Mouse (Mus musculus) intestine, postnatal 0 days (tissue): ENCODE results near the gene Zfp955b. TPM values are rescaled to one million over a fixed set of nuclear protein-coding genes. Genes with fewer than 3 reads are reported as not detected.
A peak's percentile ranks its signal among the peaks of the same experiment; 100 is the strongest.
"Not testable (repeated sequence)": the region's sequence is repeated elsewhere in the genome, so short reads cannot be mapped to it uniquely, and the experiment has no call there.

Experiments
- ATAC-seq: fragments of 200-750 bp; cut with Nextera tagmentation; 2 replicates; pipeline ENCODE4 v1.8.0; 2017; ENCODE audit warnings: mild to moderate bottlenecking, moderate TSS enrichment, moderate library complexity
- H3K27ac ChIP-seq: fragments of 300-500 bp; sonication (generic); 2 replicates; pipeline ENCODE4 v1.5.1; 2014; ENCODE audit warnings: mild to moderate bottlenecking, low read depth, low read length, moderate library complexity
- H3K27me3 ChIP-seq: fragments of 300-500 bp; sonication (generic); replicated peaks from 2 replicates; pipeline ENCODE4 v1.6.1; 2014; ENCODE audit warnings: low read length, mixed read lengths; ENCODE audit not compliant: control insufficient read depth, insufficient read depth
- H3K36me3 ChIP-seq: fragments of 300-500 bp; sonication (generic); 2 replicates; pipeline ENCODE4 v1.6.1; 2014; ENCODE audit warnings: mild to moderate bottlenecking, moderate library complexity; ENCODE audit not compliant: control insufficient read depth, insufficient read depth
- H3K4me1 ChIP-seq: fragments of 300-500 bp; sonication (generic); replicated peaks from 2 replicates; pipeline ENCODE4 v1.6.1; 2014; ENCODE audit warnings: antibody characterized with exemption, low read length, mixed read lengths; ENCODE audit not compliant: control insufficient read depth, insufficient read depth
- H3K4me2 ChIP-seq: fragments of 300-500 bp; sonication (generic); replicated peaks from 2 replicates; pipeline ENCODE4 v1.6.1; 2014; ENCODE audit warnings: low read depth, mild to moderate bottlenecking, moderate library complexity
- H3K4me3 ChIP-seq: fragments of 300-500 bp; sonication (generic); 2 replicates; pipeline ENCODE4 v1.5.1; 2014; ENCODE audit warnings: low read depth, low read length
- H3K9ac ChIP-seq: fragments of 300-500 bp; sonication (generic); 2 replicates; pipeline ENCODE4 v1.6.1; 2014; ENCODE audit warnings: mild to moderate bottlenecking, low read depth, low read length
- H3K9me3 ChIP-seq: fragments of 300-500 bp; sonication (generic); 2 replicates; pipeline ENCODE4 v1.6.1; 2016; ENCODE audit warnings: mixed run types; ENCODE audit not compliant: control insufficient read depth
- CTCF ChIP-seq: sonication (generic); IDR thresholded peaks from 2 replicates; pipeline ENCODE4 v1.5.1; 2016; ENCODE audit warnings: low read depth, mild to moderate bottlenecking, control low read depth, antibody characterized with exemption, moderate library complexity
- WGBS: fragments of 180-500 bp; shearing (Covaris S2); extraction: QIAGEN DNeasy Blood & Tissue Kit; methylation state at CpG from one replicate; pipeline ENCODE4 v1.1.7; 2014; 5-methylcytosine and 5-hydroxymethylcytosine counted together
- polyA plus RNA-seq: library from polyadenylated mRNA; unstranded; fragments of >200 nt; fragmentation: Nextera tagmentation; extraction: Ambion mirVana; gene quantifications from 2 replicates; pipeline ENCODE4 v1.2.1, GENCODE M21; 2015

The Zfp955b gene
- 3.1 and 3.6 TPM in 2 replicates for polyA plus RNA-seq

DNA sequence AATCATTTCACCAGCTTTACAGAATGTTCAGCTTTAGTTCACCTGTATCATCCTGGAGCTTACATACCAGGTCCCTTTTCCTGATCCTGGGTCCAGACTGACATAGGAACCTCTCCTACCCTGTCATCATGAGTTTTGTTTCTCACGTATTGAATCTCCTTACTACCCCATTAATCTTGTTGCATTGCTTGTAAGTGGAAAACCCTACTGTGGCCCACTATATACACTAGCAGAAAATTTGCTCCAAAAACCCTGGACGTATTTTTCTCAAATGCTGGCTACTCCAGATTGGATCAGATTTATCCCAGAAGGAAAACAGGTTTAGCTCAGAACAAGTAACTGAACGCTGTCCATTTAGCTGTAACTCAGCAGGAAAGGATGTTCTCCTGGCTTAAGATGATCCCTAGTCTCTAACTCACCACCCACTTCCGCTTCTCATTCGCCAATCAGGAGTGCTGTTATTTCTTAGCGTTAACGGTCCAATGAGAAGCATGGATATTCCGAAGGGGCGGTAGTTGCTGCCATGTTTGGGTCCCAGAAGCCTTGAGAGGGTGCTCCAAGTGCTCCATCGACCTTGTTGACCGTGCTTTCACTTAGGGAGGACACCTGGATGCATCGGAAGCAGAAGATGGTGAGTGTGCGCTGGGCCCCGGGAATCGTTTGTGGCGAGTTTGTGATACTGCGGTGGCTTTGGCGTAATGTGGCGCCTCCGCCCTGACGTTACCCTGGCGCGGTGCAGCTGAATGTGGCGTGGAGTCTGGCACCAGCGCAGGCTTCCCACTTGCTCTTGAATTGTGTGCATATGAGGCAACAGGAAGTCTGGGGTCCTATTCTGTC lies at the start of gene Zfp955b:
TSS of gene Zfp955b (plus strand) at position 506 of the 837 bp plus-strand sequence.
- H3K27me3 ChIP-seq, H3K4me1 ChIP-seq, H3K36me3 ChIP-seq, H3K9me3 ChIP-seq, H3K4me3 ChIP-seq, H3K9ac ChIP-seq, H3K27ac ChIP-seq: not testable (repeated sequence)
- peak; percentile 99 for ATAC-seq
- H3K4me2 ChIP-seq, result peak within 1 kb of the TSS; percentile 17; the same call in 1 of the 2 replicates
- WGBS, result no CpG with 5 or more reads among the region's 25 CpGs

DNA sequence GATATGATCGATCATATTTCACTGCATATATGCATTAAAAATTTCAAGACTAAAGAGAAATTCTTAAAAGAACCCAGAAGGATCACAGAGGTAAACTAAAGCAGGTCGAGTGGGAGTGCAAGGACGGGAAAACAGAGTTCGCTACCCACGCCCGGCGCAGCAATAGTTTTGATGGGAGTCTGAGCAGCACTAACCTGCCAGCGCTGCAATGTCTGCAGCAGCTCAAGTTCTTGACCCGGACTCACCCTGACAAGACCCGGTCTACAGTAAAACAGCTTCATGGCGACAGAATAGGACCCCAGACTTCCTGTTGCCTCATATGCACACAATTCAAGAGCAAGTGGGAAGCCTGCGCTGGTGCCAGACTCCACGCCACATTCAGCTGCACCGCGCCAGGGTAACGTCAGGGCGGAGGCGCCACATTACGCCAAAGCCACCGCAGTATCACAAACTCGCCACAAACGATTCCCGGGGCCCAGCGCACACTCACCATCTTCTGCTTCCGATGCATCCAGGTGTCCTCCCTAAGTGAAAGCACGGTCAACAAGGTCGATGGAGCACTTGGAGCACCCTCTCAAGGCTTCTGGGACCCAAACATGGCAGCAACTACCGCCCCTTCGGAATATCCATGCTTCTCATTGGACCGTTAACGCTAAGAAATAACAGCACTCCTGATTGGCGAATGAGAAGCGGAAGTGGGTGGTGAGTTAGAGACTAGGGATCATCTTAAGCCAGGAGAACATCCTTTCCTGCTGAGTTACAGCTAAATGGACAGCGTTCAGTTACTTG lies 34.6 kb upstream of the Zfp955b start, which contains the start of gene Zfp955a:
TSS of gene Zfp955a (minus strand) at position 616 of the 789 bp plus-strand sequence.
- not testable (repeated sequence) for H3K9ac ChIP-seq, H3K36me3 ChIP-seq, H3K4me3 ChIP-seq, H3K27me3 ChIP-seq, H3K4me1 ChIP-seq, H3K9me3 ChIP-seq, H3K27ac ChIP-seq
- 0 out of 2 replicates have a peak within 1 kb of the TSS, but pooled peaks have one; percentile 13 for H3K4me2 ChIP-seq
- peak; percentile 99 for ATAC-seq
- 20% methylated on average over 1 of the region's 34 CpGs for WGBS

DNA sequence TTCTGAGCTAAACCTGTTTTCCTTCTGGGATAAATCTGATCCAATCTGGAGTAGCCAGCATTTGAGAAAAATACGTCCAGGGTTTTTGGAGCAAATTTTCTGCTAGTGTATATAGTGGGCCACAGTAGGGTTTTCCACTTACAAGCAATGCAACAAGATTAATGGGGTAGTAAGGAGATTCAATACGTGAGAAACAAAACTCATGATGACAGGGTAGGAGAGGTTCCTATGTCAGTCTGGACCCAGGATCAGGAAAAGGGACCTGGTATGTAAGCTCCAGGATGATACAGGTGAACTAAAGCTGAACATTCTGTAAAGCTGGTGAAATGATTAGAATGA lies 34.1 kb upstream of the Zfp955b start:
- not testable (repeated sequence) for H3K9ac ChIP-seq, H3K4me2 ChIP-seq, H3K27ac ChIP-seq, H3K4me3 ChIP-seq, ATAC-seq, H3K4me1 ChIP-seq, H3K36me3 ChIP-seq, H3K27me3 ChIP-seq, H3K9me3 ChIP-seq
- no CpG with 5 or more reads among the region's 2 CpGs for WGBS

DNA sequence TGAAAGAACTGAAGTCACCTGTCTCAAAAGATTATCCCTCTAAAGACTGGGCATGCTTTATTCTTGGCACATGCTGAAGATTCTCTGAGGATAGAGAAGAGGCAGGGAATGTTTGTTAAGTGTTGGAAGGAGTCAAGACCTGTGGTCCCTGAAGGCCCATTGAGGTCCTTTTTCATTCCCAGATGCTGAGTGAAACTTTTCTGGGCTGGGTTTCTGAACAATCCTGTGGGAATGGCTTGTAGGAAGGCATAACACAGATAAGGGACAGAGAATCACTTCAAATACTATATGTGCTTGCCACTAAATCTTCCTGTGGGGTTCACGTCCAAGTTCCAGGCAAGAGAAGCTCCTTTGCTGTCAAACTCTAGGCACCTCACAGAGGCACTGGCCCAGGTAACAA lies 25.0 kb upstream of the Zfp955b start, which contains the start of gene Olfr63:
TSS of gene Olfr63 (plus strand) at position 301 of the 400 bp plus-strand sequence.
- no peaks in the 10 kb centered on the region for H3K4me1 ChIP-seq
- no peak for TF ChIP-seq CTCF
- H3K4me3 ChIP-seq, result no peak within 1 kb of the TSS
- no peak within 1 kb of the TSS for H3K27ac ChIP-seq
- WGBS, result 65% methylated on average over 1 of the region's 1 CpGs
- no peaks in the 10 kb centered on the region for H3K36me3 ChIP-seq
- no peak within 1 kb of the TSS for H3K9ac ChIP-seq
- H3K9me3 ChIP-seq, result no peaks in the 10 kb centered on the region
- no peak for ATAC-seq
- H3K27me3 ChIP-seq, result no peaks in the 10 kb centered on the region
- H3K4me2 ChIP-seq, result no peak within 1 kb of the TSS

DNA sequence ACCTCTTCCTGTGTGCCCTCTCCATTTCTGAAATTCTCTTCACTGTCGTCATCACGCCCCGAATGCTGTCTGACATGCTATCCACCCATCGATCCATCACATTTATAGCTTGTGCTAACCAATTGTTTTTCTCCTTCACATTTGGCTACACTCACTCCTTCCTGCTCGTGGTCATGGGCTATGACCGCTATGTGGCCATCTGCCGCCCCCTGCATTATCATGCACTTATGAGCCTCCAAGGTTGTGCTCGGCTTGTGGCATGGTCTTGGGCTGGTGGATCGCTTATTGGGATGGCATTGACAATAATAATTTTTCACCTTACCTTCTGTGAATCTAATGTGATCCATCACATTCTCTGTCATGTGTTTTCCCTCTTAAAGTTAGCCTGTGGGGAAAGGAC lies 20.4 kb upstream of the Zfp955b start:
- no peak for ATAC-seq

GRCm38 (mm10) chr17:33289876-33290149 lies 469 bp downstream of the Zfp955b start:
- not testable (repeated sequence) for H3K27ac ChIP-seq, H3K9me3 ChIP-seq, H3K4me1 ChIP-seq, H3K4me3 ChIP-seq, H3K9ac ChIP-seq, ATAC-seq, H3K36me3 ChIP-seq, H3K27me3 ChIP-seq
- no CpG with 5 or more reads among the region's 9 CpGs for WGBS
- H3K4me2 ChIP-seq, result peak overlapping the region; percentile 17; the same call in 1 of the 2 replicates

More for the DNA sequence above, 20.4 kb upstream of the Zfp955b start:
- Histone ChIP-seq H3K36me3 (no peaks in the 10 kb centered on the region), H3K27ac (no peak overlapping the region), H3K4me2 (no peak overlapping the region), H3K27me3 (no peaks in the 10 kb centered on the region), H3K4me3 (no peak overlapping the region), H3K9ac (no peak overlapping the region), H3K4me1 (no peaks in the 10 kb centered on the region), H3K9me3 (no peaks in the 10 kb centered on the region)
- 86% methylated on average over 9 of the region's 9 CpGs for WGBS
- TF ChIP-seq CTCF, result no peak
